Mouse (Mus musculus): ENCODE measurements around the gene Rps28.
"Not testable (repeated sequence)": the region's sequence is repeated elsewhere in the genome, so short reads cannot be mapped to it uniquely, and the experiment has no call there.

Gene Rps28

DNA sequence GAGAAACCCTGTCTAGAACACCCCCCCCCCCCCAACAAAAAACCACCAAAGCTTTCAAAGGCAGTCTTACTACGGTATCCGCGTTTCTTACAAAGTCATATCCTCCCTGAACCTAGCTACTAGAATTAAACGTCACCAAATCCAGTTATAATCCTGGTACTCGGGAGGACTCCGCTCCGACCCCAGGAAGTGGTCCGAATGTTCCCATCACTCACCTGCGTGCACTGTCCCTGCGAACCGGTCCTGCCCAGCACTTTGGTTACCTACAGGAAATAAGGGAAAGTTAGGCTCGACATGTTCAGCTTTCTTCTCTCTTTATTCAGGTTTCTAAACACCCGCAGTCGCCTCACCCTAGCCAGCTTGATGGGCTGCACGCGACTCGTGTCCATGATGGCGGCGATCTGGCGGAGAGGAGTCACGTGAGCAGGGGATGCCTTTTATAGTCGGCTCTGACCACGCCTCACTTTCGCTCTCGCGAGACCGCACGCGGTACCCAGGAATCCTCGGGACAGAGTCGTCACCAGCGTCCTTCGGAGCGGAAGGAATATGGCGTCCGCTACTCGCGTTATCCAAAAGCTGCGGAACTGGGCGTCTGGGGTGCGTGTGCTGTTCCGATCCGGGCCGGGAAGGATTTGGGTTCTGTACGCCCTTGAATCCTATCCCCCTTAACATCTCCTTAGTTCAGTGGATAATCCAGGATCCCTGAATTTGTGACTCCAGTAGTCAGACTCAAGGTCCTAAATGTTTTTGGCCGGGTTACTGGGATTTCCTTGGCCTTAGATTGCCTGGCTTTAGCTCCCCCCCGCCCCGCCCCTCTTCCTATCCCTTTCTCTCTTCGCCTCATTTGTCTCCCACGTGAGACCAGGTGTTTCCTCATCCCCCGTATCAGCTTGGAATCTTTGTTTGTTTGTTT is at the start of gene Rps28, which contains the start of gene Ndufa7:
Gene Rps28, minus strand, starts transcription at position 479 of the 913 bp plus-strand sequence.
Gene Ndufa7, plus strand, starts transcription at position 489 of the 913 bp plus-strand sequence.
- DNase-seq (ENCODE audit: low spot score): peak; percentile 98

DNA sequence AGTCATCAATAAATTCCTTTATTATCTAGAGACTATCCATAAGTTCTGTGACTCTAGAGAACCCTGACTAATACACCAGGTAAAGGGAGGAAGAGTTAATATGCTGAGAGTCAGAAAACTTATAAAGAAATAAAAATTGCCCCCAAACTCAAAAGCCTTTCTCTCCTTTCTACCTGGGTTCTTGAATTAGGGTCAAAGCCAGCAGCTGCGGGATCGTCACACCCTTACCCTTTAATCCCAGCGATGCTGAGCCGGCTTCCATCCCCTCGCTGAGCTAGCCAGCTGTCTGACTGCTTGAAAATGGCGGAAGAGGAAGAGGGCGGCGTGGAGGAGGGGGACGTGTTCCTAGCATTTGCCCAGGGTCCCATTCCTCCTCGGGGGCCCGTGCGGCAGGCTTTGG is 49.2 kb upstream of the Rps28 start, which contains the start of gene Gm7029:
Gene Gm7029, plus strand, starts transcription at position 301 of the 400 bp plus-strand sequence.
- DNase-seq (ENCODE audit: low spot score): not testable (repeated sequence)

DNA sequence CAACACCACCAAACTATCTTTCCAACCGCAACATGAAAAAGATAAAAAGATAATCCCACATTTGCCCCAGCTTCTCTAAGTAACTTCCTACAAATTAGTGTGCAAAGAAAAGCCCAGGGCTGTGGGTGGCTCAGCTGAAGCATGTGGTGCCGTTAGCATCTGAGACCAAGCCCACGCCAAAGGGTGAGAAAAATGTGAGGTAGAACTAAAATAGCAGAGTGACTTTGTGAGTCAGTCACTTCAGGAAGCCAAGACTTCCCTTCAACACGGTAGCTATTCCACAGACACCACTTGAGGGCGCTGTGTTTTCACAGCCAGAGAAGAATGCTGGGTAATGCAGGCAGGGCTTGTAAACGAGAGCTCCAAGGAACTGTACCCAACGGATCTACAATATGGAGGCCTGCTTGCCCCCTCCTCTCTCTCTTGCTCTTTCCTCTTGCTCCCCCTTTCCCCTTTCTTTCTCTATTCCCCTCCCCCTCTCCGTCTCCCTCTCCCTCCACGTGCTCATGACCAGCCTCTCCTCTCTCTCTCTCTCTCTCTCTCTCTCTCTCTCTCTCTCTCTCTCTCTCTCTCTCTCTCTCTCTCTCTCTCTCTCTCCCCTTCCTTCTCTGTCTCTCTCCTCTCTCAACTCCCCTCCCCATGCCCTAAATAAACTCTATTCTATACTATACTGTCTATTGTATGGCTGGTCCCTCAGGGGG is 41.1 kb upstream of the Rps28 start:
- no peak for DNase-seq (ENCODE audit: low spot score)

DNA sequence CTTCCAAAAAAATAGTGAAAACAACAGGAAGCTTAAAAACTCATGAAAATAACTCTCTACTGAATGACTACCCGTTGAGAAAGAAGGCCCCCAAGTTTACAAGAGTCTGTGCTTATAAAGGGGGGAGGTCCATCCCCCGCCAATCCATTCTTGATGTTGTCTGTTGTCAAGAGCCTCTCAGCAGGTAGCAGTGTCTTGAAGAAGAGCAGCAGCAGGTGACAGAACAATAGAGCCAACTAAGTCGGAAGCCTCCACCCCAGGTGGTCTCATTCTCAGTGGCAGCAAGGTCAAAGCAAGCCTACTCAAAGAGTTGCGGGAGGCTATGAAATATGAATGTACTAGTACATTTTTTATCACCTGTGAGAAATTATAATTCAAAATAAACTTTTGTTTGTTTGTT is 33.5 kb upstream of the Rps28 start:
- no peak for DNase-seq (ENCODE audit: low spot score)

DNA sequence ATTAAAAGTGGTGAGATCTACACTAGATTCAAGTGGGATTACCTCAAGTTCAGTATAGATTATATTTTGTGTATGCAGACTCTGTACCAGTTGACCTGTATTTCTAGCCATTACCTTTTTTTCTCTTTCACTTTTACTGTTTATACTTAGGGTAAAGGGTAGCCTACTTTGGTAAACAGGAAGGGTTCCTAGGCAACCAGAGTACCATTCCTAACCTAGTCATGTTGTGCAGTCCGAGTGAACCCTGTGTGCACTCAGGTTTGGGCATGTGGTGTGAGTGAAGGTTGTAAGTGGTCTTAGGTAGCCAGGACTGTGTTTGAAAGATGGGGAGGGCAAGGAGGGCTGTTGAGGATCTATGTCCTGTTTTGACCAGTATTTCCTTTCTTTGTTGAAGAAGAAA is 27.0 kb upstream of the Rps28 start:
- no peak for DNase-seq (ENCODE audit: low spot score)

DNA sequence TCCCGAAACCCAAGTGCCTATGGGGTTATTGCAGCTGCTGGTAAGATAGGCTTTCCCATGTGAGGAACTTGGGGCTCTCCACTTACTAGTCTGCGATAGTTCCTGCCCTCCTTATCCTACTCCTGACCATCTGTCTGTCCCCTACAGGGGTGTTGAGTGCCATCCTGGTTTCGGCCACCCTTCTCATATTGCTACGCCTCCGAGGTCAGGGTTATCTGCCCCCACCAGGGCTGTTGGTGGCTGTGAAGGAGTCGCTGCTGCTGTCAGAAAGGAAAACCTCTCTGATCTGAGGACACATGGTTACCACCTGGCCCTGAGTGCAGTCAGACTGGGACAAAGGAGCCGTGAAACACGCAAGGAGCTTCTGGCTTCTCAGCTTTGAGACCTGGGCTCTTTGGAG is 23.8 kb upstream of the Rps28 start:
- no peak for DNase-seq (ENCODE audit: low spot score)

DNA sequence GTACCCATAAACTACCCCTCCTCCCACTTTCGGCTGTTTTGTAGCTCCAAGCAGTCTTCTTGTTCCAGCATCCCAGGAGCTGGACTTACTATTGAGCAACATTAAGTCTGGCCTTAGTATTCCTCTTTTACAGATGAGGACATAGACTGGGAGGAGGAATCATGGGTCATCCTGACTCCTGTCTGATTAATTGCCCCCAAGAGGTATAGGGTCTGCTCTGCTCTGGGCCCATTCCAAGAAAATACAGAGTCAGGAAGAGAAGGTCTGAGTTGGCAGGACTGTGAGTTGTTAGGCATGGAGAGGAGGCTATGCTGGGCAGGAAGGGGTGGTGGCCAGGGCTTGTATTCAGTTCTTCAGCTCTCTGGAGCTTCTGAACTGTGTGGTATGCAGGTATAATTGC is 19.8 kb upstream of the Rps28 start:
- DNase-seq (ENCODE audit: low spot score): no peak

DNA sequence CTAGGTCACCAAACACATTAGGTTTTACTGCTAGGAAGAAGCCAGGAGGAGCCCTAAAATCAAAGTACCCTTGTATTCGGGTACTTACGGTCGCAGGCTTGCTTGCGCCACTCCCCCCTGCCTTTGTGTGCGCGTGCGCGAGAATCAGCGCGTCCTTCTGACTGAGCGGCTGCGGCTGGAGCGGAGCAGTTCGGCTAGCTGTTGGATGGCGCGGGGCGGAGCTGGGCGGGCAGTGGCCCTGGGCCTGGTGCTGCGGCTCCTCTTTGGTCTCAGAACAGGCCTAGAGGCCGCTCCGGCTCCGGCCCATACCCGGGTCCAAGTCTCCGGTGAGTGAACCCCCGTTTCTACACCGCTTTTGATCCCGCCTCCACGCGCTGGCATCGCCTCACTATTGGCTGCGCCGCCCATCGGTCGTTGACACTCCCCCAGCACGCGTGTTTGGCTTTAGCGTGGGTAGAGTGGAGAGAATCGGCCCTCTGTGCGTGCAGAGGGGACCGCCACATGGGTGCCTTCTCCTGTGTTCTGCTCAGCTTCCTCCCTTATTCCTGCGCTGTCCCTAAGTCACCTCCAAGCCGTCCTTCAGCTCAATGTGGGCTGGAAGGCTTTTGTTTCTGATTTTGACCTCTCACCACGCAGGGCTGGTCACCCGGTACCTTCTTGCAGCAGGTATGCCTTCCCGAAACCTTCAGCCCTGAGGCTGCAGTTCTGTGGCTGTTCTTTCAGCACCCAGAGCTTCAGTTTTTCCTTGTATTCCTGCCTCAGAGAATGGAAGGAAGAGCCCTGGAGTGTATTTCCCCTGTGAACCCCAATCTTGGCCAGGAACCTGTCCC is 18.8 kb upstream of the Rps28 start, which contains the start of gene Cd320:
Gene Cd320, plus strand, starts transcription at position 126 of the 830 bp plus-strand sequence.
- peak; percentile 84 for DNase-seq (ENCODE audit: low spot score)

DNA sequence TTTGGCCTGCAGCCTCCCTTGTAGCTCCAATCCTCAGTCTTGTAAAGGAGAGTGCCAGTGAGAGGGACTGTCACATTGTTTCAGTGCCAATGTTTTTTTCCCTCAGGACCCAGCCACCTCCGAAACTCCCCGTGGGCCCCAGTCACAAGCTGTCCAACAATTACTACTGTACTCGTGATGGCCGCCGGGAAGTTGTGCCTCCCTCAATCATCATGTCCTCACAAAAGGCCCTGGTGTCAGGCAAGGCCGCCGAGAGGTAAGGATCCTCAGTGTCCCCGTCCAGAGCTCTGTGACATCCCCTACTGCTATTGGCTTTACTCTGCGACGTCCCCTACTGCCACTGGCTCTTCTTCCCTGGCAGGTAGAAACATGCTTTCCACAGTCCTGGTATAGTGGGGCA is 5.2 kb upstream of the Rps28 start:
- no peak for DNase-seq (ENCODE audit: low spot score)

DNA sequence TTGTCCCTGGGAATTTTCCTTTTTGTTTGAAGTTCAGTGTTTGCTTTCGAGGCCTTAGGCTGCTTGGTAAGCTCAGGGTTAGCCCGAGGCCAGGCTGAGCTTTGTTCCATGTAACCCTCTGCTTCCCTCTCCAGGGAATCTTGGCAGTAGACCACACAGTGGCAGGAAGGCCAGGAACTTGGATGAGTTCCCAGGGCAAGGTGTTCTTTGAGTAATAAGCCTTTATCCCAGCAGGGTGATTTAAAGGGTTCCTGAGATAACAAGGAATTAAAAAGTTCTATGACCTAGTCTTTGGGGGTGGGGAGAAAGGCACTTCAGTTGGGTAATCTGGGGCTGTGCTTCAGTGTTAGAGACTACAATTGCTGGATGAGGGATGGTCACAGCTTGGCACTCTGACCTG is 4.5 kb upstream of the Rps28 start:
- DNase-seq (ENCODE audit: low spot score): peak; percentile 63

DNA sequence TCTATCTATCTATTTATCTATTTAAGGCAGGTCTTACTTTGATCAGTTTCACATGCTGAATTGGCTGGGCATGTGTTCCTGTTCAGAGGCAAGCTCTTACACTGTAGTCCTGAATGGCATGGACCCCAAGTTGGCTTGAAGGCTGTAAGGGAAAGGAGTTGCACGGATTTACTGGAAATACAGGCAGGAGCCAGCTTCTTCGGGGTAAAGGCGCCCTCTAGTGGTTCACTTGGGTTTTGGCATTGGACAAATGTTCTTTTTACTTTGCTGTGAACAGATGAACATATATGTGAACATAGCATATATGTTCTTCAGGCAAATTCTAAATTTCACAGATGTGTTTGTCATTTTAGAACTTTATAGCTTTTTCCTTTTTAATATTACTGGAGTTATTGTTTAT is 2.5 kb upstream of the Rps28 start:
- DNase-seq (ENCODE audit: low spot score): peak; percentile 64

DNA sequence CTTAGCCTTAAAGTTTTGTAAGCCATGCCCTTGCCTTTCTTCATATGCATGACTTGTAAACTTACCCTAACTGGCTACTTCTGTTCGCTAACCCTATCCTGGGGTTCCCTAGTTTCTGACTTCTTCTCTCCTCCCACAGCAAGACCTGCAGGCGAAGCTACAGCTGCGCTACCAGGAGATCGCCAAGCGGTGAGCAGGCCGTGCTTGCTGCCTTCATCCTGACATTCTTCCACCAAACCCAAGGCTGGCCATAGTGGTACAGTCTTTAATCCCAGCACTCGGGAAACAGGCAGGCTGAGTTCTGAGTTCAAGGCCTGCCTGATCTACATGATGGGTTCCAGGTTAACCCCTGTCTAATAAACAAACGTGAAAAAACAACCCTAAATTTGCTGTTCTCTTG is 1.1 kb upstream of the Rps28 start:
- DNase-seq (ENCODE audit: low spot score): no peak

DNA sequence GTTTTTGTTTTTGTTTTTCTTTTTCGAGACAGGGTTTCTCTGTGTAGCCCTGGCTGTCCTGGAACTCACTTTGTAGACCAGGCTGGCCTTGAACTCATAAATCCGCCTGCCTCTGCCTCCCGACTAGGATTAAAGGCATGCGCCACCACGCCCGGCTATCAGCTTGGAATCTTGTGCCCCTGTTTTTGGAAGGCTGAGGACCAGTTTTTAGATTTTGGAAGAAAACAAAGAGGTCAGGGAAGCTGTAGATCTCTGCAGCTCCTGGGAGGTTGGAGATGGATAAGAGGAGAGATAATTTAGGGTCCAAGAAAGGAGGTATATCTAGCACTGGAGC is 602 bp upstream of the Rps28 start:
- DNase-seq (ENCODE audit: low spot score): not testable (repeated sequence)

DNA sequence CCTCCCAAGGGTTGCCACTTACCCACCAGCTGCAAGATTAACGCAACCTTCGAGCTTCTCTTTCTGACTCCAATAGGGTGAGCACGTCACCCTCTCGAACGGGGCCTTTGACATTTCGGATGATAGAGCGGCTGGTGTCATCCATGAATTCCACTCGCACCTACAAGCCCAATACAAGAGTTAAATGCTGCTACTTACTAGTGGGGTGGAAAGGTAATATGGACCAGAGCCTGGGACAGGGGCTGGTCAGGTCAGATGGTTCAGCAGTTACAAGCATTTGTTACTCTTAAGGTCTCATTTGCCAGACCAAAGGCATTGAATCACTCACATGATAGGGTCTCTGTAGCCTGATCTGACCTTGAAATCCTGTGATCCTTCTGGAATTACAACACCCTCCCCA is 1.2 kb downstream of the Rps28 start:
- not testable (repeated sequence) for DNase-seq (ENCODE audit: low spot score)

DNA sequence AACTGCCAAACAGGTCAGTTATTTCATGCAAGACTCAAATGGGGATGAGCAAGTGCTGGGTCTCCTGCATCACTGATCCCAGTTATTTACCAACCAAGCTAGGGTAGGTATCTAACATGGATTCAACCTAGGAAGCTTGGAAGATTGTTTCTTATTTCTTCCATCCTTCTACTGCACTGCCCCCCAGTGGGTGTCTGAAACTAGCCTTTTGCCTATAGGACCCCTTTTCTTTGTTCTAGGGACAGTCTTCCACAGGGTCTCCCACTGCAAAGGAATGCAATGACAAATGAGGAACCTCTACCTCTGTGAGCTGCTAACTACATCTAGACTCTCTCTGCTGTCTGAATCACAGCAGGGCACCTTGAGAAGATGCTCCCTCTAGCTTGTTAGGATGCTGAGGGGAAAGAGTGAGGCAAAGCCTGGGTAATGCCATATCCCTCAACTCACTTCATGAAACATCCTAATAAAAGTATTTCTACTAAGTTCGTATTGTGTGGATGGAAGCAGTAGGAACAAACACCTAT is 1.9 kb downstream of the Rps28 start:
- DNase-seq (ENCODE audit: low spot score): no peak

DNA sequence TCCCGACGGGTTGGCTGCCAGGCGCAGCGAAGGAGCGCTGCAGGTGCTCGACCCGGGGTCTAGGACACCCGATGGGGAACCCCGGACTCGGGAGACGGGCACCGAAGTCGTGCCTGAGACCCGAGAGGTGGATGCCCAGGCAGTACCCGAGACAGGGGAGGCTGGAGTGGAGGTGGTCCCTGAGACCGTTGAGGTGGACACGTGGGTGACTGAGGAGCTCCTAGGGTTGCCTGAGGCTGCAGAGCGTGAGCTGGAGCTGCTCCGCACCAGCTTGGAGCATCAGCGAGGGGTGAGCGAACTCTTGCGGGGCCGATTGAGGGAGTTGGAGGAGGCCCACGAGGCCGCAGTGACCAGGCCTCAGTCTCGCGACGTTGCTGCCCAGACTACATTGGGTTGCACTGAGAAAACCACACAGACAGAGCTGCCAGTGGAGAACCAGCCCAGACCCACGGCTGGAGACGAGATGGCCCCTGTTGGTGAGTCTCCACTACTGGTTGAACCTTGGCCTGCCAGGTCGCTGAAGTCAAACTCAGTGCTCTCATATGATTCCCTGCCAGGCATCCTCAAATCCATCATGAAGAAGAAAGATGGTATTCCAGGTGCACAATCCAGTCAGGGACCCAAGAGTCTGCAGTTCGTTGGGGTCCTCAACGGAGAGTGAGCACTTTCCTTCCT is 6.3 kb downstream of the Rps28 start:
- peak; percentile 37 for DNase-seq (ENCODE audit: low spot score)

DNA sequence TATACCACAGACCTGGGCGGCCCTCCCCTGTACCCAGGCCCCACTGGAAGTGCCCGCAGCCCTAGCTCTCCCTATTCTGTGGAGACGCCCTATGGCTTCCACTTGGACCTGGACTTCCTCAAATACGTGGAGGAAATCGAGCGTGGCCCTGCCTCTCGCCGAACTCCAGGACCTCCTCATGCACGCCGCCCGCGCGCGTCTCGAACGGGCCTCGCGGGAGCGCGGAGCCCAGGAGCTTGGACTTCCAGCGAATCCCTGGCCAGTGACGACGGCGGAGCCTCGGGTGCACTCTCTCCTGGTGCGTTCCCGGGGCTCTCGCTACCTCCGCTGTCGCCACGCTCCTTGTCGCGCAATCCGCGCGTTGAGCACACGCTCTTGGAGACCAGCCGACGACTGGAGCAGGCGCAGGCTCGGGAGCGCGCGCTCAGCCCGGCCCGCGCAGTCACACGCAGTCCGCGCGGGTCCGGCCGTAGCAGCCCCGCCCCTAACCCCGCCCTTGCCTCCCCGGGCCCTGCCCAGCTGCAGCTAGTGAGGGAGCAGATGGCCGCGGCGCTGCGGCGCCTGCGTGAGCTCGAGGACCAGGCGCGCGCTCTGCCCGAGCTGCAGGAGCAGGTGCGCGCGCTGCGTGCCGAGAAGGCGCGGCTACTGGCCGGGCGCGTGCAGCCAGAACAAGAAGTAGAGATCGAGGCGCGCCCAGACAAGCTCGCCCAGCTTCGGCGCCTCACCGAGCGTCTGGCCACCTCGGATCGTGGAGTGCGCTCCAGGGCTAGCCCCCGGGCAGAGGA is 7.0 kb downstream of the Rps28 start:
- DNase-seq (ENCODE audit: low spot score): peak; percentile 76

DNA sequence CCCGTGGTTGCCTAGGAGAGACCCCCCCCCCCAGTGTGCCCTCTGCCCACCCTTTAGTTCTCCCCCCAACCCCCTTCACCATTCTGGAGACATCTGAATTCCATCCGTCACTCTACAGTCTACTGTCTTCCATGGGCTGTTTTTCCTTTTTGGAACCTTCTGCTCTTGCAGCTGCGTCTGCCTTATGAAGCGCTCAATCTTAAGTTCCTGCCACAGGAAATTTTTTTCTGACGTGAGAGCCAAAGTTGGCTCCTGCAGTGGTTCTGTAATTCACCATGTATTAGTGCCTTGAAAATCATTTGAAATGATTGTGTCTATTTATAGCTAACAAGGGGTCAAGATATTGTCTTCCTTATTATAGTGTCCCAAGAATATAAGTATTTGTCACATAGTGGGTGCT is 7.8 kb downstream of the Rps28 start:
- no peak for DNase-seq (ENCODE audit: low spot score)

DNA sequence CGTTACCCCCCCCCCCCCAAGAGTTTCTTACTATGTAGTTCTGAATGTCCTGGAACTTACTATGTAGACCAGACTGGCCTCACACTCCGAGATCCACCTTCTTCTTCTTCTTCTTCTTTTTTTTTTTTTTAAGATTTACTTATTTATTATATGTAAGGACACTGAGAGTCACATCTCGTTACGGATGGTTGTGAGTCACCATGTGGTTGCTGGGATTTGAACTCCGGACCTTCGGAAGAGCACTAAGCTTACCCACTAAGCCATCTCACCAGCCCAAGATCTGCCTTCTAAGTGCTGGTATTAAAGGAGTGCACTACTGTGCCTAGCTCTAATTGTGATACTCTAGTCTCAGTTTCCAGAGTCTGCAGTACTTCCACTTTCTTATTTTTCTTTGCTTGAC is 9.0 kb downstream of the Rps28 start:
- no peak for DNase-seq (ENCODE audit: low spot score)

DNA sequence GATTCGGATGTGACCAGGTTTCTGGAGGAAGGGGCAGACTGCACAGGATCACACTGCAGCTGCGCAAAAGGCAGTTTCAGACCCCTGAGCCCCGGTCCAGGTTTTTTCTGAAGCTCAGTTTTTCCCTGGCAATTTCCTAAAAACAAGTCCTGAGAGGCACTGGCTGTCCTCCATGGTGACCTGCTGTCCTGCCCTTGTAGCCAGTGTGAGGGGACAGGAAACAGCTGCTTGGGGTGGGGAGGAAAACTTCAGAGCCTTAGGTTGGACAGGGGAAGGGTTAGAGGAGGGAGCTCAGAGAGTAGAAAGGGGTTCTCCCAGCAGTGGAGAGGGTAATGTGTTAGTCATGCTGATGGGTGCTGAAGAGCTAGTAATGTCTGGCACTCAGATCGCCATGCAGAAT is 11.4 kb downstream of the Rps28 start:
- DNase-seq (ENCODE audit: low spot score): no peak

DNA sequence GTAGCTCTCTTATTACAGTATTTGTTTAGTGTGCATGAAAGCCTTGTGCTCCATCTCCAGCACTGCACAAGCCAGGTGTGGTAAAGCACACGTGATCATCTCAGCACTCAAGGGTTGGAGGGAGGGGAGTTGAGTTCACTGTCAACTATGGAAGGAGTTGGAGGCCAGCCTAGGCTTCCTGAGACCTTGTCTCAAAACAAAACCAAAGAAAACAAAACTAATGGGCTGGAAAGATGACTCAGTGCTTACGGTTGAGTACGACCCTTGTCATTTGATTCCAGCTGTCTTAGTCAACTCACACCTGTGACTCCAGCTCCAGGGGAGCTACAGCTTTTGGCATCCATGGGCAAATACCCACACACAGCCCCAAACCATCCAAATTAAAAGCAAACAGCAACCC is 11.9 kb downstream of the Rps28 start:
- no peak for DNase-seq (ENCODE audit: low spot score)
